Mouse (Mus musculus): ENCODE measurements around the gene Cacna2d3. TPM values are rescaled to one million over a fixed set of nuclear protein-coding genes. Genes with fewer than 3 reads are reported as not detected.

Gene Cacna2d3
- polyA plus RNA-seq, 1 experiment from 2014 or later, result not detected

DNA sequence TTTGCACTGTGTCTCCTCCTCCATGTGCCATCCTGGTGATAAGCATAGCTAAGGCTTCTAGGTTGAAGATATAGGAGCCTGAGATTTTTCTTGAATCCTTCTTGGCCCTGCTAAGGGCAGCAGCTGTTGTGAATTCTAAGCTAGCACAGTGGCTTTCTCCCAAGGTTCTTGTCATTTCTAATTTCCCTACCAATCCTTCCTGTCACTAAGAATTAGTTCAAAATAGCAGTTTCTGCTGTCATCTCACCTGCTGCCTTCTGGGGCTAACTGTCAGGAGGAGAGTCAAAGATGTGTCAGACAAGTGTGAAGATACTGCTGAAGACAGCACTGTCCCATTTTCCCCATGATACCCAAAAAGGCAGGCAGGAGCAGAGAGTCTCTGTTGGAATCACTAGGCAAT is 525.5 kb downstream of the Cacna2d3 start:
- Histone ChIP-seq H3K9ac (replicated peaks) (no peak overlapping the region), H3K27ac (ENCODE audit: low read depth) (no peak overlapping the region), H3K27me3 (ENCODE audit: insufficient read depth, low read length) (no peaks in the 10 kb centered on the region), H3K36me3 (replicated peaks; ENCODE audit: insufficient read depth, low read length) (no peaks in the 10 kb centered on the region), H3K4me3 (ENCODE audit: low read depth, low read length) (no peak overlapping the region), H3K4me2 (ENCODE audit: low read depth, low read length) (no peak overlapping the region), H3K4me1 (ENCODE audit: insufficient read depth) (no peaks in the 10 kb centered on the region), H3K9me3 (ENCODE audit: low read length) (no peaks in the 10 kb centered on the region)
- no peak for ATAC-seq
- TF ChIP-seq CTCF (IDR thresholded peaks at IDR 0.05; ENCODE audit: low read depth) (no peak), EP300 (IDR thresholded peaks at IDR 0.05; ENCODE audit: low read depth) (no peak)
- no peak for DNase-seq

DNA sequence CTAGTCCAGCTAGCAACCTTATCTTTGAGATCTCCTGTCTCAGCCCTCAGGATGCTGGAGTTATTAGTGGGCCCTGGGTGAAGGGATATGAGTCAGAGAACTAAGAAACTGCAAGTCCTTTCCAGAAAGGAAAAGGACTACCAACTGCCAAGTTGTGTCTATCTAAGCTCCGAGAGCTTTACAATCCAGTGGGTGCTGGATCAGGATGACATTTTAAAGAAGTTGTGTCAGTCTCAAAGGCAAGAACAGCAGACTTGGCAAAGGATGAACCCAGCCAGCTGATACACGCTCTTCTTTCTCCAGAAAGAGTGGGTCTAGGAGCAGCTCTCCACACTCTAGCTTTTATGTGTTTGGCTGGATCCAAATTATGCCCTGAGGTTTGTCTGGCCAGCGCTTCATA is 530.2 kb downstream of the Cacna2d3 start:
- WGBS (ENCODE audit: insufficient replicate concordance), result 78% methylated on average over 3 of the region's 3 CpGs
- H3K9me3 ChIP-seq (ENCODE audit: low read length), result no peaks in the 10 kb centered on the region

DNA sequence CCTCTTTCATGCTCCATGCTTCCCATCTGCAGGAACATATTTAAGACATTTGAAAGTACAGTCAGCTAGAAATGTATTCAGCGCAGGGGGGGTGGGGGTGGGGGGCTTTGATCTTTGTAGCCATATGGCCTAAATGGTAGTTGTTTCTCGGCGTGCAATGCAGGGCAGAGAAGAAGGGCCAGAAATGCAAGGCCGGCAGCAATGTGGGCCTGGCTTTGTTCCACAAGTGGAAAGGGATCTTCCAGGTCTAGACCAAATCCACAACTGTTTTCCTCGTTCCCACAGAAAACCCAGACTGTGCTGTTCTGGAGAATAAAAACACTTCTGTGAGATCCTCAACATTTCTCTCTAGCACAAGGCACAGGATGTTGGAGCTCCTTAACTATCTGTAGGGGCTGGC is 537.9 kb downstream of the Cacna2d3 start:
- H3K4me2 ChIP-seq (ENCODE audit: low read depth, low read length), result no peak overlapping the region
- ATAC-seq, result no peak
- H3K4me1 ChIP-seq (ENCODE audit: insufficient read depth), result no peaks in the 10 kb centered on the region
- H3K27ac ChIP-seq (ENCODE audit: low read depth), result no peak overlapping the region
- 75% methylated on average over 5 of the region's 5 CpGs for whole genome bisulfite sequencing (ENCODE audit: insufficient replicate concordance)
- no peaks in the 10 kb centered on the region for H3K9me3 ChIP-seq (ENCODE audit: low read length)
- DNase-seq, result no peak
- H3K27me3 ChIP-seq (ENCODE audit: insufficient read depth, low read length), result no peaks in the 10 kb centered on the region
- H3K4me3 ChIP-seq (ENCODE audit: low read depth, low read length), result no peak overlapping the region
- no peak overlapping the region for H3K9ac ChIP-seq (replicated peaks)
- no peaks in the 10 kb centered on the region for H3K36me3 ChIP-seq (replicated peaks; ENCODE audit: insufficient read depth, low read length)
- TF ChIP-seq CTCF (IDR thresholded peaks at IDR 0.05; ENCODE audit: low read depth), result no peak
- no peak for TF ChIP-seq EP300 (IDR thresholded peaks at IDR 0.05; ENCODE audit: low read depth)

More for the DNA sequence above, 530.2 kb downstream of the Cacna2d3 start:
- TF ChIP-seq EP300 (IDR thresholded peaks at IDR 0.05; ENCODE audit: low read depth) (no peak), CTCF (IDR thresholded peaks at IDR 0.05; ENCODE audit: low read depth) (no peak)
- H3K4me1 ChIP-seq (ENCODE audit: insufficient read depth), result no peaks in the 10 kb centered on the region
- no peak overlapping the region for H3K9ac ChIP-seq (replicated peaks)
- H3K27me3 ChIP-seq (ENCODE audit: insufficient read depth, low read length), result no peaks in the 10 kb centered on the region
- DNase-seq (no peak), ATAC-seq (no peak)
- H3K4me3 ChIP-seq (ENCODE audit: low read depth, low read length), result no peak overlapping the region
- H3K27ac ChIP-seq (ENCODE audit: low read depth), result no peak overlapping the region
- H3K36me3 ChIP-seq (replicated peaks; ENCODE audit: insufficient read depth, low read length), result no peaks in the 10 kb centered on the region
- H3K4me2 ChIP-seq (ENCODE audit: low read depth, low read length), result no peak overlapping the region

DNA sequence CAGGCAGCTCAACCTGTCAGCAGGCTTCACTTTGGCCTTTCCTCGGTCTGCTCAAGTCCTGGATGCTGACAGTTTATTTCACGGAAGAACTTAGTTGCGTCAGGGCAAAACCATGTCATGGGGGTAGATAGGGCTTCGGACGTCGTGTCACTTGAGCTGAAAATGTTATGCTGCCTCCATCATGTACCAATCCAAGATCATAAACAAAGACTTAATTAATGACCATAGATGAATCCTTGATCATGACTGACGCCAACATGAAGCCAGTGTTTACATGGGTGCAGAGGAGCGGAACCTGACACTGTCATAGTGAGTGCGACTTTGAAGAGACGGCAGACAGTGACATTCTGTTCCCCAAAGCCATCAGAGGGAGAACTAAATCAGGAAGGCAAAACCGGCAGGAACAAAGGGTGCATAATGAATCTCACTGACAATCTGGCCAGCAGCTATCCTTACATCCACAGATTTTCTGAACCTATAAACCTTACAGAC is 542.2 kb downstream of the Cacna2d3 start:
- H3K27me3 ChIP-seq (ENCODE audit: insufficient read depth, low read length), result no peaks in the 10 kb centered on the region
- no peaks in the 10 kb centered on the region for H3K4me1 ChIP-seq (ENCODE audit: insufficient read depth)
- H3K9me3 ChIP-seq (ENCODE audit: low read length), result no peaks in the 10 kb centered on the region
- H3K9ac ChIP-seq (replicated peaks), result no peak overlapping the region
- DNase-seq (no peak), ATAC-seq (no peak)
- no peaks in the 10 kb centered on the region for H3K36me3 ChIP-seq (replicated peaks; ENCODE audit: insufficient read depth, low read length)
- H3K27ac ChIP-seq (ENCODE audit: low read depth), result no peak overlapping the region
- no peak overlapping the region for H3K4me3 ChIP-seq (ENCODE audit: low read depth, low read length)
- H3K4me2 ChIP-seq (ENCODE audit: low read depth, low read length), result no peak overlapping the region
- TF ChIP-seq EP300 (IDR thresholded peaks at IDR 0.05; ENCODE audit: low read depth) (no peak), CTCF (IDR thresholded peaks at IDR 0.05; ENCODE audit: low read depth) (no peak)
- 70% methylated on average over 11 of the region's 11 CpGs for WGBS (ENCODE audit: insufficient replicate concordance)

DNA sequence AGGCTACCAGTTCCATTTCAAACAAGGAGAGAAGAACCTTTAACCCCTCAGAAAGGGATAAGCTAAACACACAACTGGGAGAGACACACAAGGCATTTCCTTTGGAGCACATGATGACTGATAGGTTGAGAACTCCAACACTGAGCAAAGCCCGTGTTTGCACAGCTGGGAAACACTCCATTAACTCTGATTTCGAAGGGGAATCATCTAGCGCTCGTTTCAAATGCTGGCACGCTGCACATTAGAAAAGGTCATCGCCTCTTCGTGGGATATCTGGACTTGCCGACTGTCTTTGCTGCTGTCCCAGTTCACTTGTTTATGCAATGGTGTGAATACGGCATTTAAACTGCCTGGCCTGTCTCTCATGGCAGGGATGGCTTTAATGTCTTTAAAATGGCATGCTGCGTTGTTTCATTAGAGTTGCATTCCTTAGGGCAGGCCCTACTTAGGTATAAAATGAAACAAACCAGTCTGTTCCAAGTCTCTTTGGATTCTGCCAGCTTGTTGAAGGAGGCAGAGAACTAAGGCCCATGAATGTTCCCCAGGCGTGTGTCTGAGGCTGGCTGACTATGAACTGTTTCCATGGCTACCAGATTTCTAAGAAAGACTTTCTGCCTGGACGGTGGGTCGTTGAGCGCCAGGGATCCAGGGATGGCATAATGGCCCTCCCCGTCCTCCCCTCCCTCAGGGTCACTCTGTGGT is 542.8 kb downstream of the Cacna2d3 start:
- no peak overlapping the region for H3K4me2 ChIP-seq (ENCODE audit: low read depth, low read length)
- H3K9me3 ChIP-seq (ENCODE audit: low read length), result no peaks in the 10 kb centered on the region
- no peaks in the 10 kb centered on the region for H3K4me1 ChIP-seq (ENCODE audit: insufficient read depth)
- H3K36me3 ChIP-seq (replicated peaks; ENCODE audit: insufficient read depth, low read length), result no peaks in the 10 kb centered on the region
- H3K27ac ChIP-seq (ENCODE audit: low read depth), result no peak overlapping the region
- no peak overlapping the region for H3K4me3 ChIP-seq (ENCODE audit: low read depth, low read length)
- no peak overlapping the region for H3K9ac ChIP-seq (replicated peaks)
- DNase-seq (no peak), ATAC-seq (no peak)
- H3K27me3 ChIP-seq (ENCODE audit: insufficient read depth, low read length), result no peaks in the 10 kb centered on the region
- WGBS (ENCODE audit: insufficient replicate concordance), result 60% methylated on average over 15 of the region's 15 CpGs
- no peak for TF ChIP-seq CTCF (IDR thresholded peaks at IDR 0.05; ENCODE audit: low read depth)
- TF ChIP-seq EP300 (IDR thresholded peaks at IDR 0.05; ENCODE audit: low read depth), result no peak

DNA sequence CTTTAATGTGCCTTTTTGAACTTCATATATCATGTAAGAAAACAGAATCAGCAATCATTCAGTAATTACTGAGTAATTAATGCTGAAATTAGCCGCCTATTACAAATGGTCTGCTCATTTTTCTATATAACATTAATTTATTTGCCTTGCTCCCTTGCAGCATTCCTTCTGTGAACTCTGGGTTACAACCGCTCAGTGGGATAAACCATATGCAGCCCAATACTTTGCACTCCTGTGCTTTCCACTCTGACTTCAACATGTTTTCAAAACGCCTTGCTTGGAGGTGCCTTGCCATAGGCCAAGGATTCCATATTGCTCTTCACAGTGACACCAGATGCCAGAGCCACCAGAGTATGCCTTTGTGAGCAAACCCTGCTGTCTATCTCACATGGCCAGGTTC is 546.9 kb downstream of the Cacna2d3 start:
- ATAC-seq (no peak), DNase-seq (no peak)
- no peaks in the 10 kb centered on the region for H3K27me3 ChIP-seq (ENCODE audit: insufficient read depth, low read length)
- H3K4me1 ChIP-seq (ENCODE audit: insufficient read depth), result no peaks in the 10 kb centered on the region
- no peaks in the 10 kb centered on the region for H3K9me3 ChIP-seq (ENCODE audit: low read length)
- H3K4me3 ChIP-seq (ENCODE audit: low read depth, low read length), result no peak overlapping the region
- H3K9ac ChIP-seq (replicated peaks), result no peak overlapping the region
- no peak overlapping the region for H3K27ac ChIP-seq (ENCODE audit: low read depth)
- no peaks in the 10 kb centered on the region for H3K36me3 ChIP-seq (replicated peaks; ENCODE audit: insufficient read depth, low read length)
- TF ChIP-seq EP300 (IDR thresholded peaks at IDR 0.05; ENCODE audit: low read depth), result no peak
- 79% methylated on average over 3 of the region's 3 CpGs for WGBS (ENCODE audit: insufficient replicate concordance)
- no peak overlapping the region for H3K4me2 ChIP-seq (ENCODE audit: low read depth, low read length)

Measured in liver, postnatal 0 days (tissue).